Mouse (Mus musculus): ENCODE measurements around the gene Olfr403. TPM values are rescaled to one million over a fixed set of nuclear protein-coding genes. Genes with fewer than 3 reads are reported as not detected.

Olfr403 gene
- polyA plus RNA-seq, 1 experiment from 2014 or later: not detected

Other genes with a start within 250 kb of the Olfr403 start
- not detected in 2 replicates for gene Olfr23, start 249.6 kb upstream of the Olfr403 start, polyA plus RNA-seq (2014; fragmentation: Nextera tagmentation; extraction: Ambion mirVana)
- not detected in 2 replicates for gene Olfr397, start 225.4 kb upstream of the Olfr403 start, polyA plus RNA-seq (2014; fragmentation: Nextera tagmentation; extraction: Ambion mirVana)
- gene Olfr398, start 195.8 kb upstream of the Olfr403 start, polyA plus RNA-seq (2014; fragmentation: Nextera tagmentation; extraction: Ambion mirVana): not detected in 2 replicates
- gene Olfr139, start 129.7 kb upstream of the Olfr403 start, polyA plus RNA-seq (2014; fragmentation: Nextera tagmentation; extraction: Ambion mirVana): not detected in 2 replicates
- not detected in 2 replicates for gene Olfr399, start 129.6 kb upstream of the Olfr403 start, polyA plus RNA-seq (2014; fragmentation: Nextera tagmentation; extraction: Ambion mirVana)
- not detected in 2 replicates for gene Zfp616, start 116.3 kb upstream of the Olfr403 start, polyA plus RNA-seq (2014; fragmentation: Nextera tagmentation; extraction: Ambion mirVana)
- gene Olfr401, start 72.5 kb upstream of the Olfr403 start, polyA plus RNA-seq (2014; fragmentation: Nextera tagmentation; extraction: Ambion mirVana): not detected in 2 replicates
- gene Olfr402, start 32.7 kb upstream of the Olfr403 start, polyA plus RNA-seq (2014; fragmentation: Nextera tagmentation; extraction: Ambion mirVana): not detected in 2 replicates
- gene Olfr43, start 25.1 kb downstream of the Olfr403 start, polyA plus RNA-seq (2014; fragmentation: Nextera tagmentation; extraction: Ambion mirVana): not detected in 2 replicates
- not detected in 2 replicates for gene Olfr406, start 73.6 kb downstream of the Olfr403 start, polyA plus RNA-seq (2014; fragmentation: Nextera tagmentation; extraction: Ambion mirVana)
- not detected in 2 replicates for gene Olfr59, start 97.5 kb downstream of the Olfr403 start, polyA plus RNA-seq (2014; fragmentation: Nextera tagmentation; extraction: Ambion mirVana)
- not detected in 2 replicates for gene Olfr410, start 151.8 kb downstream of the Olfr403 start, polyA plus RNA-seq (2014; fragmentation: Nextera tagmentation; extraction: Ambion mirVana)
- gene Olfr411, start 166.4 kb downstream of the Olfr403 start, polyA plus RNA-seq (2014; fragmentation: Nextera tagmentation; extraction: Ambion mirVana): not detected in 2 replicates
- not detected in 2 replicates for gene Olfr412, start 175.8 kb downstream of the Olfr403 start, polyA plus RNA-seq (2014; fragmentation: Nextera tagmentation; extraction: Ambion mirVana)

Data from limb, embryonic 11.5 days (tissue).